Comparison of ENCODE assay signal across 10 mouse cellular contexts in genomic region chr8:48450397-48451246, GRCm38 (mm10).
DNase-seq lines count a peak whose midpoint lies in the region; ATAC-seq lines count a peak whose summit lies in the region.
"Had no signal": no experiment of that assay in that cellular context is flagged by ENCODE, and none has a peak within 500 bp of the region (broad histone marks: within the 10 kb centered on the region; RNA-seq: fewer than 3 reads in every experiment).

No protein-coding gene starts in this region.

- no peak for ATAC-seq in hindbrain, embryonic 12.5 days (ENCODE audit: low FRiP score)
- no peak for ATAC-seq in hindbrain, embryonic 11.5 days (ENCODE audit: low FRiP score)
- ATAC-seq in embryonic facial prominence, embryonic 13.5 days (ENCODE audit: insufficient number of reproducible peaks, insufficient read depth, low FRiP score, low TSS enrichment, low read depth), result peak; percentile 82
- no peak for ATAC-seq in heart, embryonic 12.5 days (ENCODE audit: insufficient number of reproducible peaks, low FRiP score)
- ATAC-seq in limb, embryonic 15.5 days (ENCODE audit: insufficient number of reproducible peaks, low FRiP score, low TSS enrichment, low read depth), result peak; percentile 65; the same call in 1 of the 2 replicates
- ATAC-seq in kidney, embryonic 14.5 days (ENCODE audit: low FRiP score, low TSS enrichment), result no peak

- no peaks in the 10 kb centered on the region for H3K36me3 ChIP-seq in hindbrain, embryonic 12.5 days
- H3K36me3 ChIP-seq in hindbrain, embryonic 11.5 days (ENCODE audit: control insufficient read depth, insufficient read depth, low read length), result no peaks in the 10 kb centered on the region
- no peaks in the 10 kb centered on the region for H3K36me3 ChIP-seq in embryonic facial prominence, embryonic 13.5 days
- H3K36me3 ChIP-seq in heart, embryonic 12.5 days, result no peaks in the 10 kb centered on the region
- no peaks in the 10 kb centered on the region for H3K36me3 ChIP-seq in limb, embryonic 15.5 days
- H3K36me3 ChIP-seq in kidney, embryonic 14.5 days (ENCODE audit: control insufficient read depth, insufficient read depth, low read length), result no peaks in the 10 kb centered on the region

- 65% methylated on average over 23 of the region's 23 CpGs for WGBS in hindbrain, embryonic 12.5 days
- 75% methylated on average over 23 of the region's 23 CpGs for WGBS in hindbrain, embryonic 11.5 days
- 18% methylated on average over 23 of the region's 23 CpGs for WGBS in embryonic facial prominence, embryonic 13.5 days
- WGBS in heart, embryonic 12.5 days, result 65% methylated on average over 23 of the region's 23 CpGs
- 34% methylated on average over 23 of the region's 23 CpGs for WGBS in limb, embryonic 15.5 days
- WGBS in kidney, embryonic 14.5 days, result 74% methylated on average over 23 of the region's 23 CpGs

- DNase-seq in hindbrain, embryonic 11.5 days (ENCODE audit: low spot score), result no peak
- DNase-seq in c-Kit-positive CD71-positive TER-119-positive erythroid progenitor cells, embryonic 14.5 days (ENCODE audit: low spot score), result no peak
- DNase-seq in cerebellum, adult 11-12 months, result no peak
- DNase-seq: cerebellum, adult 2 months; kidney, postnatal 10 days had no signal

- H3K27ac ChIP-seq in hindbrain, embryonic 12.5 days, result no peak overlapping the region
- no peak overlapping the region for H3K27ac ChIP-seq in hindbrain, embryonic 11.5 days (ENCODE audit: low read depth, low read length)
- H3K27ac ChIP-seq in embryonic facial prominence, embryonic 13.5 days, result peak overlapping the region; percentile 84
- H3K27ac ChIP-seq in heart, embryonic 12.5 days (ENCODE audit: poor library complexity, severe bottlenecking), result no peak overlapping the region
- peak overlapping the region; percentile 67 for H3K27ac ChIP-seq in limb, embryonic 15.5 days
- H3K27ac ChIP-seq in kidney, embryonic 14.5 days (ENCODE audit: low read depth, low read length), result no peak overlapping the region

- no peaks in the 10 kb centered on the region for H3K27me3 ChIP-seq in hindbrain, embryonic 12.5 days
- no peaks in the 10 kb centered on the region for H3K27me3 ChIP-seq in hindbrain, embryonic 11.5 days (ENCODE audit: control insufficient read depth, insufficient read depth, low read length)
- no peaks in the 10 kb centered on the region for H3K27me3 ChIP-seq in embryonic facial prominence, embryonic 13.5 days
- H3K27me3 ChIP-seq in heart, embryonic 12.5 days (replicated peaks), result no peaks in the 10 kb centered on the region
- H3K27me3 ChIP-seq in limb, embryonic 15.5 days, result no peaks in the 10 kb centered on the region
- H3K27me3 ChIP-seq in kidney, embryonic 14.5 days (ENCODE audit: control insufficient read depth, insufficient read depth, low read length), result no peaks in the 10 kb centered on the region

- 0 out of 2 replicates have a peak overlapping the region, but pooled peaks have one; percentile 0 for H3K4me2 ChIP-seq in hindbrain, embryonic 12.5 days (replicated peaks)
- H3K4me2 ChIP-seq in hindbrain, embryonic 11.5 days (replicated peaks; ENCODE audit: low read depth, low read length), result no peak overlapping the region
- H3K4me2 ChIP-seq in embryonic facial prominence, embryonic 13.5 days, result peak overlapping the region; percentile 52
- H3K4me2 ChIP-seq in heart, embryonic 12.5 days, result peak overlapping the region; percentile 43
- H3K4me2 ChIP-seq in limb, embryonic 15.5 days, result peak overlapping the region; percentile 35
- H3K4me2 ChIP-seq in kidney, embryonic 14.5 days (replicated peaks; ENCODE audit: low read depth, low read length), result no peak overlapping the region

- no peak overlapping the region for H3K9ac ChIP-seq in hindbrain, embryonic 12.5 days
- H3K9ac ChIP-seq in hindbrain, embryonic 11.5 days (ENCODE audit: low read depth, low read length), result no peak overlapping the region
- H3K9ac ChIP-seq in embryonic facial prominence, embryonic 13.5 days, result 0 out of 2 replicates have a peak overlapping the region, but pooled peaks have one; percentile 2
- H3K9ac ChIP-seq in heart, embryonic 12.5 days, result 0 out of 2 replicates have a peak overlapping the region, but pooled peaks have one; percentile 4
- no peak overlapping the region for H3K9ac ChIP-seq in limb, embryonic 15.5 days
- no peak overlapping the region for H3K9ac ChIP-seq in kidney, embryonic 14.5 days (ENCODE audit: low read depth, low read length)

- no peaks in the 10 kb centered on the region for H3K9me3 ChIP-seq in hindbrain, embryonic 12.5 days (replicated peaks)
- no peaks in the 10 kb centered on the region for H3K9me3 ChIP-seq in hindbrain, embryonic 11.5 days (ENCODE audit: control insufficient read depth, low read length)
- H3K9me3 ChIP-seq in embryonic facial prominence, embryonic 13.5 days, result no peaks in the 10 kb centered on the region
- H3K9me3 ChIP-seq in heart, embryonic 12.5 days (replicated peaks), result no peaks in the 10 kb centered on the region
- H3K9me3 ChIP-seq in limb, embryonic 15.5 days, result no peaks in the 10 kb centered on the region
- H3K9me3 ChIP-seq in kidney, embryonic 14.5 days (ENCODE audit: control insufficient read depth, low read length), result no peaks in the 10 kb centered on the region

- H3K4me1 ChIP-seq in hindbrain, embryonic 12.5 days, result peaks cover 29% of the 10 kb centered on the region
- peaks cover 4% of the 10 kb centered on the region for H3K4me1 ChIP-seq in hindbrain, embryonic 11.5 days (replicated peaks; ENCODE audit: control insufficient read depth, insufficient read depth, low read length)
- H3K4me1 ChIP-seq in embryonic facial prominence, embryonic 13.5 days, result peaks cover 42% of the 10 kb centered on the region
- H3K4me1 ChIP-seq in heart, embryonic 12.5 days (replicated peaks), result peaks cover 28% of the 10 kb centered on the region
- H3K4me1 ChIP-seq in limb, embryonic 15.5 days, result peaks cover 25% of the 10 kb centered on the region
- peaks cover 17% of the 10 kb centered on the region for H3K4me1 ChIP-seq in kidney, embryonic 14.5 days (ENCODE audit: control insufficient read depth, insufficient read depth, low read length)

- H3K4me3 ChIP-seq in hindbrain, embryonic 12.5 days, result no peak overlapping the region
- H3K4me3 ChIP-seq in hindbrain, embryonic 11.5 days (ENCODE audit: low read depth, low read length), result no peak overlapping the region
- peak overlapping the region; percentile 19 for H3K4me3 ChIP-seq in embryonic facial prominence, embryonic 13.5 days
- H3K4me3 ChIP-seq in heart, embryonic 12.5 days, result no peak overlapping the region
- peak overlapping the region; percentile 4; the same call in 1 of the 2 replicates for H3K4me3 ChIP-seq in limb, embryonic 15.5 days
- no peak overlapping the region for H3K4me3 ChIP-seq in kidney, embryonic 14.5 days (ENCODE audit: low read length)

Comparison
In these comparisons a context has a peak if more than half of its experiments do, and no peak if none do; other contexts are left out.
1. H3K4me2 ChIP-seq: peak in hindbrain, embryonic 12.5 days (single experiment), embryonic facial prominence, embryonic 13.5 days (single experiment), heart, embryonic 12.5 days (single experiment) and limb, embryonic 15.5 days (single experiment); none in hindbrain, embryonic 11.5 days (single experiment) and kidney, embryonic 14.5 days (single experiment).
2. ATAC-seq: peak in embryonic facial prominence, embryonic 13.5 days (single experiment) and limb, embryonic 15.5 days (single experiment); none in hindbrain, embryonic 12.5 days (single experiment), hindbrain, embryonic 11.5 days (single experiment), heart, embryonic 12.5 days (single experiment) and kidney, embryonic 14.5 days (single experiment).
3. H3K27ac ChIP-seq: peak in embryonic facial prominence, embryonic 13.5 days (single experiment) and limb, embryonic 15.5 days (single experiment); none in hindbrain, embryonic 12.5 days (single experiment), hindbrain, embryonic 11.5 days (single experiment), heart, embryonic 12.5 days (single experiment) and kidney, embryonic 14.5 days (single experiment).
4. H3K4me3 ChIP-seq: peak in embryonic facial prominence, embryonic 13.5 days (single experiment) and limb, embryonic 15.5 days (single experiment); none in hindbrain, embryonic 12.5 days (single experiment), hindbrain, embryonic 11.5 days (single experiment), heart, embryonic 12.5 days (single experiment) and kidney, embryonic 14.5 days (single experiment).
5. H3K9ac ChIP-seq: peak in embryonic facial prominence, embryonic 13.5 days (single experiment) and heart, embryonic 12.5 days (single experiment); none in hindbrain, embryonic 12.5 days (single experiment), hindbrain, embryonic 11.5 days (single experiment), limb, embryonic 15.5 days (single experiment) and kidney, embryonic 14.5 days (single experiment).